Mouse (Mus musculus) B cell, adult 2 months (primary cell): ENCODE results near the gene Cemip.
A peak's percentile ranks its signal among the peaks of the same experiment; 100 is the strongest.
"Not testable (repeated sequence)": the region's sequence is repeated elsewhere in the genome, so short reads cannot be mapped to it uniquely, and the experiment has no call there.

Source experiments
- DNase-seq, 2 experiments: peaks; one replicate each; pipeline ENCODE4 v3.0.0; 2022

Gene Cemip

DNA sequence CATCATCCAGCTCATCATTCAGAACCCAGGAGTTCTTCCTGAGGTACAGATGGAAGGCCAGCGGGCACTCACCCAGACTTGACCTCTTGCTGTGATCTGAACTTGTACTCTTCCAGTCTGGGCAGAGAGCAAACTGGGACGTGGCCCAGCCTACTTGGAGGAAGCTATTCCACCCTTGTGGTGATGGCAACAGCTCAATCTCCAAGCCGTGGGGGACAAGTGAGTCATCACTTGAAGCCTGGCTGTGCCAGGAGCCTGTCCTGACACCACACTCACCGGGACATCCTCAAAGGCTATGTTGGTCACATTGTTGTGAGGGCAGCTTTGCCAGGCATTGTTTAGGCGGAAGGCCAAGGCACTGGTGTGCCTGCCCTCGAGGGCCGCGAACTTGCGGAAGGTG lies 133.8 kb downstream of the Cemip start:
- DNase-seq = no peak

DNA sequence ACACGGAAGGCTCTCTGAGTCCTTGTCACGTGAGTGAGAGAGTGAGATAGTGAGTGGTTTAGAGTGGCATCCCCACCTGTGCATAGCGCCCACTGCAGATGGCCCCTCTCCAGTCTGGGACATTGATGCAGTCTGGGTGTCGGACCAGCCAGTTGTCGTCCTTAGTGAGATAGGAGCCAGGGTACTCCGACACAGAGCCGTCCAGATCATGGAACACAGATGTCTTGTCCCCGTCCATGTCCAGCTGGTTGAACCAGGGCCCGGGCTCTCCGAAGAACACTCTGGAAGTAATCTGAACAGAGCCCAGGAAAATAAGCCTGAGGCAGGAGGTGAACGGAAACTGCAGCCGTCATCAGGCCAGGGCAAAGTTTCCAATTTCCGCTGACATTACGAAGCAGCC lies 135.0 kb downstream of the Cemip start:
- DNase-seq = no peak

DNA sequence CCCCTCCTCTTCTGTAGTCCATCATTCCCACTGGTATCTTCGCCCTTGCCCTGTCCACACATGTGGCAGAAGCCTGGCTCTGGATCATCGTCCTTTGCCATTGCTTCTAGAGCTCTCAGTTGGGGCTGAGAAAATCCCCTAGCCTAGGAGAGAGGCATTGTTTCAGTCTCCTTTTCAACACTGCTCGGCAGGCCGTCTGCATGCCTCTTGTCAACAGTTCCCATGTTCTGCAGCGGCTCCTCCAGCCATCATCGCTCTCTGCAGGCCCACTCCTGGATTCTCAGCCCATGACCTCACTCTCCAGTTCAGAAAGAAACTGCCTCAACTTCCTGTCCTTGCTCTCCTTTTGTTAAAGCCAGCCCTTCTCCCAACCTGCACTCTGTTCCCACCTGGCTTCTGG lies 136.6 kb downstream of the Cemip start:
- no peak for DNase-seq

DNA sequence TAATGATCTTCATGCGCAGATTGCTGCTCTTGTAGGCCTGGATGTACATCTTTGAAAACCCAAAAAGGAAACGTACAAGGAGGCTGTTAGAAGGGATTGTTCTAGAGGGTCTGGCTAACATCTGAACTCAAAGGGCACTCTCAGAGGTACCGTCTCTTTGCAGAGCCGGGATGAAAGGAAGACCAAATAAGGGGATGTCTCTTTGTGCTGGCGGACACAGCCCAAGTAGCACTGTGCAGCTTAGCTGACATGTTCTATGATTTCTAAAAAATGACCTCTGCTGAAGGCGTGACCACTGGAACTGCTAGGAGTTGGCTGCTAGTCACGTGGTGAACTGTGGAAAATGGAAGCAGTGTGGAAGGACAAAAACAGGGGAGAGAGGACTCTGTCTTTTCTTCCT lies 137.6 kb downstream of the Cemip start:
- DNase-seq = no peak

DNA sequence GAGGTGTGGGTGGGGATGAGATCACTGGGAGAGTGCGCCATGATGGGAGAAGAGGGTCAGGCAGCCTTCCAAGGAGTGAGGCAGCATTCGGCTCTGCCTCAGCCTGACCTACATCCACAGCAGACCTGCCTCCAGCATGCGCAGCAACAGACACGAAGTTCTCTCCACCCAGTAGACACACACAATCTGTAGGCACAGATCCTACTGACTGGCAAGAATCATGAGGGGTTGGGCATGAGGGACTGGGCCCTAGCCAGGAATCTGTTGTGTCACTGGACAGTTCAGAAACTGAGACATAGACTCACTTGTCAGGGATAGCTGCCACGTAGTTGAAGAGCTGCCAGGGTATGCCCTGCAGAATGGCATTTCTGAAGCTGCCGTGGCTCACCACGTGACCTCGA lies 144.6 kb downstream of the Cemip start:
- no peak for DNase-seq

DNA sequence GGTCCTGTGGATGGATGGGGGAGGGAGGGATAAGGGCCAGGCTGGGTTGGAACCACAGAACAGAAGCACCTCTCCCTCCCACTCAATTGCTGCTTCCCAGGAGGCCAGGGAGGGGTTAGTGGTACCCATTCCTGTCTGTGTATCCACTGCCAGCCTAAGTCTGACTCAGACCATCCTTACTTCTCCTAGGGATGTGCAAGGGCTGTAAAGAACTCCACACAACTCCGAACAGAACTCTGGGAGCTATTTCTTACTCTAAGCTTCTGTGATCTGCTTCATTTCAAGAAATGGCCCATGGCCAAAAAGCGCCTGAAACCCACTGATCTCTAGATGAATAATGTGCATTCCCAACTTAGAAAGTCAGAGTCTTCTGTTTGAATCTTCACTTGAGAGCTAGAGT lies 146.2 kb downstream of the Cemip start:
- DNase-seq = no peak

DNA sequence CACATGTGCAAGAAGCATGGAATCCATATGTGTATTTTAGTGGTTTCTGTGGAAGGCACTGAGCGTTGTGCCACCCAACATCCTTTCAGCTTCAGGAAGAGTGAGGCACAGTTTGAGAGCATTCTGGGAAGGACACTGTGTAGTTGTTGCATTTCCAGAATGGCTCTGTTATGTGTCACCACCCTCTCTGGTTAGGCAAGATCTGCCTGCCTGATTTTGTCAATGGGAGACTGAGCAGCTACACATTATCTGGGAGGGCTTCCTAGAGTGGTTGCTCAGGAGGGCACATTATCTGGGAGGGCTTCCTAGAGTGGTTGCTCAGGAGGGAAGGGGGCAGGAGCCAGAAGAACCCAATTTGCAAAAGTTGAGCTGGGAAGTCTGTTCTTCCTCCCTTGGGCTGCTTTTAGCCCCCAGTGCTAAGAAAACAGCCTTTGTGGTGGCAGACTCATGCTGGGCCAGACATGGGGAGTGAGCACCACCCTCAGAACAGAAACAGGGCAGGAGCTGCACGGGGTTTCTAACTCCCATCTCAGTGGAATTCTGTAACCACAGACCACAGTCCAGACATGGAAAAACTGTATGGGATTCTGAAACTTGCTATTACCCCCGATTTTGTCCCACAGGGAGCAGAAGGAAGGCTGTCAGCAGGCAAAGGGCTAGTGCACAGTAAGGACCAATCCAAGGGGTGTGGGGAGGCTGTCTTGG lies 147.1 kb downstream of the Cemip start:
- DNase-seq = no peak

DNA sequence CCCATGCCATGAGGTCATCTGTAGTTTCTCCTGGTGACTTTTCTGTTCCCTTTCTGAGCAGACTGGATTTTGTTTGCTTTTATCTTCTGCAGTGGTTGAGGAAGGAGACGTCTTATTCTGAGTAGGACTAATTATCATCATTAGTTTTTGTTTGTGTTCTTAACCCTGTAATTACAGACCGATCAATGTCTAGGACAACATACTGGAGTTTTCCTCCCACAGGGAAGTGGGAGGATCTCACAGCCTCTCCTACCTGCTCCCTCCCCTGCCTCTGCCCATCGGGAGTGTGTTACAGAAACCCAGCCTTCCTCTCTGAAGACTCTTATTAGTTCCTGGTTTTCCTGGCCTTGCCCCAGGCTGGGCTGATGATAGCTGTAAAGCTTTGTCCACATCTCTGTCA lies 164.7 kb downstream of the Cemip start:
- DNase-seq = no peak

DNA sequence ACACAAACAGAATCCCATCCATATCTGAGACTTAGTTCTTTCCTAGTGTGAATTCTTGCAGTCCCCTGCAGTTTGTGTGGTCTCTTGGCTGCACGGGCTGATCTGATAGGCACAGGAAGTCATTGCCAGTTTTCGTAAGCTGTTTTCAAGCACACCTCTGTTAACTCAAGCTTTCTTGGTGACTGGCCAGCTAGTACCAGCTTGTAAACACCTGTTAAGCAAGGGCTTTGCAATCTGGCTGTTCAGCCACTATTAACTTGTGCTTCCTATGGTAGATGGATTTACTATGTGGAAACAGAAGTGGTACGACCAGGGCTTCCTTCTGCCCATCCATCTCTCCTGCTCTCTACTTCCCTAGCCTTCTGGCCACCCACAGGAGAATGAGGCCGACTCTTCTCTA lies 166.1 kb downstream of the Cemip start:
- DNase-seq = no peak

DNA sequence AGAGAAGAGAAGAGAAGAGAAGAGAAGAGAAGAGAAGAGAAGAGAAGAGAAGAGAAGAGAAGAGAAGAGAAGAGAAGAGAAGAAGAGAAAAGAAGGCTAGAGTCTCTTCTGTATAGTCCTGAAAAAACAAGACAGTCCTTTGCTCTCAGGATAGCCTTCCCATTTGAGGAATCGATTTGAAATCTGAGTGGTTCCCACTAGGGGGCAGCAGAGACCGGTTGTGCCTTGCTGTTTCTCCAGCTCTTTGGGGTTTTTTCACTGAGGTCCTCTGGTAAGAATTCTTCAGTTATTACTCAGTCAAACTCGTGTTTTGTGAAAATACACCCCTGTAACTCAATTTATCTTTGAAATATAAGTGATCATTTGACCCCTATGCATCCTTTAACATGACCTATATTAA lies 171.7 kb downstream of the Cemip start:
- peak; percentile 82 to 85 for DNase-seq

DNA sequence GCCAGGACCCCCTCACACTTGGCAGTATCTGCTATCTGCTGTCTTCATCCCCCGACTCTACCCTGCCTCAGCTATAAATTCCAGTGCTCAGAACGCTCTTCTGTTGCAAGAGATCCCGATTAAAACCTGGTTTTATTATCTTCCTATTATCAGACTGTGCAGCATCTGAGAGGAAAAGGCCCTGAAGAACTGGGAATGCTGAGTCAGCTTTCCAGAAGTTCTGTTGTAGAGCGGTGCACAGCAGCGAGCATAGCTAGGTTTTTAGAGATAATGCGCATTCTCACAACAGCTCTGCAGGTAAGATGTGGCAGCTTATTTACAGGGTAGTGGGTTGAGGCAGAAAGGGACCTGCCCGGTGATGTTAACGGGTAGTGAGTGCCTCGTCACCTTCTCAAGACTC lies 172.3 kb downstream of the Cemip start:
- DNase-seq = no peak

DNA sequence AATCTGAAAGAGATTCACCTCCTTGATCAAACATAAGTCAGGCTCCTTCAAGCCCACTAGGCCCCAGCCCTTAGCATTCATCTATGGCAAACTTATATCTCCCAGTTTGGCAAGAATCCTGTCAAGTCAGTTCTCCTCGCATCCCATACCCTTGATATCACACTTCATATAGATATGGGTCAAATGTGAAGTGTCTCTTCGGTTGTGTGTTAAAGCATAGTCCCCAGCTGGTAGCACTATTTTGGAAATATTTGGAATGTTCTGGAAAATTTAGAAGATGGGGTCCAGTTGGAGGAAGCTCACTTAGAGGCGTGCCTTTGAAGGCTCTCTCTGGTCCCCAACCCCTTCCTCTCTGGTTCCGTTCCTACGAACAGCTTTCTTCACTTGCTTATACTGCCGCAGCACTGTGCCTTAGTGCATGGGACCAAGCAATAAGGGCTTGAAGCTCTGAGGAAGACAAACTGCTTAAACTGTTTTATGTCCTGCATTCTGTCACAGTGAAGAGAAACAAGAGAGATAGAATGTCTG lies 172.8 kb downstream of the Cemip start:
- no peak for DNase-seq

DNA sequence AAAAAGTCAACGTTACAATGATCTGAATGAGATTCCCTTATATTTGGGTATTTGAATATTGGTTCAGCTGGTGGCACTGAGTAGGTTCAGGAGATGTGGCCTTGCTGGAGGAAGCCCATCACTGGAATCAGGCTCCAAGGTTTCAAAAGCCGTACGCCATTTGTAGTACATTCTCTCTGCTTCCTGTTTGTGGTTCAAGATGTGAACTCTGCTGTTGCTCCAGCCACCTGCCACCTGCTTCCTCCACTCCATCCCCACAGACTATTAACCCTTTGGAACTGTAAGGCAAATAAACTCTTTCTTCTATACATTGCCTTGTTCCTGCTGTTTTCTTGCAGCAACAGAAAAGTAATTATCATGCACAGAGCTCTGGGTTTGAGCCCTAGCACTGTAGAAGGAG lies 174.4 kb downstream of the Cemip start:
- DNase-seq = no peak

DNA sequence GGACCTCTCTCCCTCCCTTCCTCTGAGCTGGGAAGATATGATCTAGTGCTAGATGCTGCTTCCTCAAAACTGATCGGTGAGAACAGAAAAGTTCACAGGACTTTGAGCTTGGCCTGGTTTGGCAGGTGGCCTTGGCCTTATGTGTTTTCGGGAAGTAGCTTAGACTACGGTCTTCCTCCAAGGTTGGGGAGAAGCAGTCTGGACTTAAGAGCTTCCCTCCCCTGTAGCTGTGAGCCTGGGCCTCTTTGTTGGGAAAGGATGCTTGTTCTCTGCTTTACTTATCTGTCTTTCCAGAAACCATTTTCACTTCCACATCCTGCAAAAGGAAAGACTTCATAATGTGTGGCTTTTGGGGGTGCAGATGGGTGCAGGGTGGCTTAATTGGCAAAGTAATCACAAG lies 181.5 kb downstream of the Cemip start:
- no peak for DNase-seq

DNA sequence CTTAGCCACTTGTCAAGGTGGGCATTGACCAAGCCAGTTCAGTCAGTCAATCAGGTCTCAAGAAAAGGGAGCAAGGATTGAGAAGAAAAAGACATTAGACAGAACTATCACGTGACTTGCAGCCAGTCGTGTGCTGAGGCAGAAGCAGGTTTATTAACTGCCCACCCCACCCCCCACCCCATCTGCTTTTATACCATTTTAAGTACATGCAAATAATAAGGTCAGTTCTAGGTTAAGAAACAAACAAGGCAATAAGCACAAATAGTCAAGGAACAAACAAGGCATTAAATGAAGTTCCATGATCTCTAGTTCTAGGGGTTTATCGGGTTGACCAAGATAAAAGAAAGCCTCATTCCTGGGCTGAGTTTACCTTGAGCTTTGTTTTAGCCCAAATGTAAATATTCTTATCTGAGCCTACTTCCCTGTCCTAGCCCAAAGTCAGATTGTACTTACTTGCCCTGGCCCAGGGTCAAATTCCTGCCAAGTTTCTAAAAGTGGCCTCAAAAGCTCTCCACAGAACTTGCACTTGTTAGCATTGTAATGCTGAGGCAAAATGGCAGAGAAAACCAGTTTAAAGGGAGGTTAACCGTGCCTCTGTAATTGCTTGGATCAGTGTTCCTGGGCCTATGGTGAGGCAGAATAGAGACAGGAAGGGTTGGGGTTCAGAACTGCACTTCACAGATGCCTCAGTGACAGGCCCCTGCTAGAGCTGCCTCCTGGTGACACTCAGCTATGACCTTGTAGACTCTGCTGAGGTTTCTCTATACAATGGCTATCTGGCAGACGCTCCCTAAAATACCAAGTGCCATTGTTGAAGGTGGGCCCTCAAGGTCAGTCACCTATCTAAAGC lies 183.8 kb downstream of the Cemip start:
- DNase-seq = no peak

DNA sequence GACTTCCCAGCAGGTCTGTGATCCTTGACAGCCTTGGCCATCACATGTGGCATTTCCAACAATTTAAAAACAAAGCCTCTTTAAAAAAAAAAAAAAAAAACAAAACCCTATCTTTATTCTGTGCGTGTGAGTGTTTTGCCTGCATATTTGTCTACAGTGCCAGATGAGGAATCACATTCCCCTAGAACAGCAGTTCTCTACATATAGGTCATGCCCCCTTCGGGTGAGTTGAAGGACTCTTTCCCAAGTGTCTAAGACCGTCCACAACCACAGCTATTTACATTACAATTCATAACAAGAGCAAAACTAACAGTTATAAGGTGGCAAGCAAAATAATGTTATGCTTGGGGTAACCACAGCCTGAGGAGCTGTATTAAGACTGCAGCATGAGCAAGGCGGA lies 184.9 kb downstream of the Cemip start:
- DNase-seq = no peak

DNA sequence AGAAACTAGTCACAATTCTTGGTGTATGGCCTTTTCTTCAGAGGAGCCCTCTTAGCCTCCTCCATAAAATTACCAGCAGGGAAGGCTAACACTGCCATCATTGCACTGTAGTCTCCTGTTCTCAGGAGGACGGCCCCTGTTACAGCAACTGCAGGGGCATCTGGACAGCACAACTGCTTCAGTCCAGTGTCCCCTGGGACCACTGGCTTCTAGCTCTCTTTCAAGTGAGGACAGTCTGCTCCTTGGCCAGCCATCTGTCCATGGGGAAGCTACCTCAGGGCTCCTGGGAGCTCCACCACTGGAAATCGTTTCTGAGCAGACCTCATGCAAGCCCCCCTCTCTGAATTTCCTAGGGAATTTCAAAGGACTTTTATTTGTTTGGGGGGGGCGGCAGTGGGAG lies 185.8 kb downstream of the Cemip start:
- no peak for DNase-seq

DNA sequence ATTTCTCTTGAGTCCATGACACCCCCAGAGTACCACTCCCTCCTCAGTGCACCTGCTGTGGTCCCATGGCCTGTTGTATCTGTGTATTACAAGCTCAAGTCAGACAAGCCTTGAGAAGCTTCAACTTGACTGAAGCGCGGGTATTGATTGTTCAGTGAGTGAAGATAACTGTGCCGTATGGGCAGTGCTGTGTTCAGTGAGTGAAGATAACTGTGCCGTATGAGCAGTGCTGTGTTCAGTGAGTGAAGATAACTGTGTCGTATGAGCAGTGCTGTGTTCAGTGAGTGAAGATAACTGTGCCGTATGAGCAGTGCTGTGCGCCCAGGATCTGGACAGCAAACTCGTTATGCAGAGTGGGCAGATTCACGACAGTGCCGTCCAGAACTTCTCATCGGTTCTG lies 188.0 kb downstream of the Cemip start:
- DNase-seq = no peak

DNA sequence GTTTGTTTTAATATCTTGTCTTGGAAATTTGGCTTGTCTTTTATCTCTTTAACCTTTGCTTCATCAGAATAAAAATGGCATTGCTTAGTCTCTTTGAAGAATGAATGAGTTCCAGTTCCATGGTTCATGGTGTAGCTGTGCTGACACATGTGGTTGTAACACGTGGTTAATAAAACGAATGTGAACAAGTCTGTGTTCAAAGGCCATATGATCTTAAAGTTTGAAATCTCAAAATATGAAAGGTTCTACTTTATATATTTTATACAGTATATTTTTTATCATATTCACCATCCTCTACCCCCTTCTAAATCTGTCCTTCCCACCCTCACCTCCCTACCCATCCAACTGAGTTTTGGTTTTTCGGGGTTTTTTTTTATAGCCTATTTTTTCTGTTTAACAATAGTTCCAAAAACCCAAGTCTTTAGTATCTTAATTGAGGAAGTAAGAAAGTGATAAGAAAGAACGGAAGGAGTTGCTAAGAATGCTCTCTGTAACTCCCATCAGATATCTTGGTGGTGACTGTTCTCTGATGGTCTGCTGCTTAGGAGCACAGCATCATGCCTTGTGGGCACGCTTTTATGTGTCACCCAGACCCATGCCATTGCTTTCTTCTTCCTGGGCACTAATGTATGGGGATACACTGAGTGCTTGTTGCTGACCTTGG lies 190.1 kb downstream of the Cemip start:
- DNase-seq = no peak

DNA sequence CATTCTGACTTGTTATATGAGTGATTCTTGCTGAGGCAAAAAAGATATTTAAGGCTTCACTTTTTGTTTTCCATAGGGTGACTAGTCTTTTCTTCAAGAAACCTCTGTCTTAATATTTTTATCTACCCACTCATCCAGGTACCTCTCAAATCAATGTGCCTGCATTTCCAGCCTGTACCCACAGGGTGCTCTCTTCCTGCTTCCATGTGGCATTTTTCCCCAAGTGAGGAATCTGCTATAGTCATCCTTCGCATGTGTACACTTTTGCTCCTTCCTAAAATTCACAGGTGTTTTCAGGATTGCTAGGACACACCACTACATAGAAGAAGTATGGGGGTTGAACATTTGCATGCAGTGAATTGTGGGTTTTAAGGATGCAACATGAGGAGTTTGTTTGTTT lies 192.0 kb downstream of the Cemip start:
- no peak for DNase-seq

DNA sequence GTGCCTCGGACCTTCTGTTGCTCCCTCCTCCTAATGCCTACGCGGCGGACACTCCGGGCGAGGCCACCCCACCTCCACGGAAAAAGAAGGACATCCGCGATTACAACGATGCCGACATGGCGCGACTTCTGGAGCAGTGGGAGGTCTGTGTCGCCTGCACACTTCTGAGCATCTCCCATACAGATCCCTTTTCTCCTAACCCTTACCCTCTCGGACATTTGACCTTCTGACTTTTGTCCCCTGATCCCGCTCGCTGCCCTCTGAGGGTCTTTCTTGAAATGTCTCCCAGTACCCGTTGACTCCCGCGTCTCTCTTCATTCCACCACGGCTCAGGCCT lies 194.0 kb downstream of the Cemip start:
- no peak for DNase-seq

DNA sequence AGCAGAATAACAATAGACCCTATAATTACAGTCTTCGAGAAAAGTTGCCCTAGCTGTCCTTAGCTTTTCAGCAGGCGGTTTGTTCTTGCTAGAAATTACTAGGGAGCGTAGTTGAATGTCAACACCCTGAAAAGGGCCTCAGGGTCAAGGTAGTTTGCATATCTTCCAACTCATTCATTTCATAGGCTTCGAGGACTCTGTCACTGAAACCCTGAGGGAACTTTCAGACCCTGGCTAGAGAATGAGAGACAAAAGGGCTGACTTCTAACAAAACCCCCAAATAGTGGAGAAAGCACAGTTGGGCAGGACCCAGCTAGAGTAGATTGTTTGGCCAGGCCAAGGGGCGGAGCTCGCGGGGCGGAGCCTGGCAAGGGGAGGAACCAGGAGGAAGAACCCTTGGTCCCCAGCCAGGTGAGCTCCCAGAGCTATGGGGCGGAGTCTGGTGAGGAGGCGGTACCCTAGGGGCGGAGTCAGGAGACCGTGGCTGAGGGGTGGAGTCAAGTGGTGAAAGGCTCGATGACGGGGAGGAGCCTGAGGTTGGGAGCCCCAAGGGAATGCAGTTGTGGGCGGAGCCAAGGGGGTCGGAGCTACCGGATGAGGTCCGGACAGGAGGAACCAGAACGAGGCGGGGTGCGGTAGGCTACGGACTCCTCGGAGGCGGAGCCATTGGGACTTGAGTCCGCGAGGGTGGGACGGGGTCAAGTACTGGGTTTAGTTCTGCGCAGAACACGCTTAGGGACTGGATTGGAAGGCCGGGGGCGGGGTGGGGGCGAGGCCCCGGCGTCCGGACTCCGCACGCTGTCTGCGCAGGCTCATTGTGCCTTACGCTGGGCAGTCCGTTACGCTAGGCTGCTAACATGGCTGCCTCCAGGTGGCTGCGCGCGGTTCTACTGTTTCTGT lies 194.6 kb downstream of the Cemip start:
- DNase-seq = peak; percentile 100

DNA sequence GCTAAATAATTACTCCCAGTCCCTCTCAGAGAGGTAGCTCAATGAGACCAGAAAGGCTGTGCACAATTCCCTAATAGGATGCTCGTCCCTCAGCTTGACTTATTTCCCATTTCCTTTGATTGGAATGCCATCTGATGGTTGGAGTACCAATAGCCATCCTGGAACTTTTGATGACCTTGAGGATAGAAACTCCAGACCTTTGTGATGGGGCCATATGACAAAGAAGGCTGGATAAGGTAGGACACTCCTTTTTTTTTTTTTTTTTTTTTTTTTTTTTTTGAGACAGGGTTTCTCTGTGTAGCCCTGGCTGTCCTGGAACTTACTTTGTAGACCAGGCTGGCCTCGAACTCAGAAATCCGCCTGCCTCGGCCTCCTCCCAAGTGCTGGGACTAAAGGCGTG lies 196.4 kb downstream of the Cemip start:
- not testable (repeated sequence) for DNase-seq
